Mouse (Mus musculus): ENCODE measurements at regions not wholly inside any gene's neighbourhood (a gene's known extent, or its start where the extent isn't known, plus 50 kb on each side); places are given as distances from the start of the nearest gene placed in this dataset.

- Histone ChIP-seq H3K79me2 (replicated peaks; ENCODE audit: control insufficient read depth, extremely low read depth, insufficient read depth, poor library complexity, severe bottlenecking) (no peaks in the 10 kb centered on the region), H3K9me3 (replicated peaks; ENCODE audit: low read length) (no peaks in the 10 kb centered on the region), H3K4me3 (replicated peaks in 1 of 3; ENCODE audit: low read depth in 2 of 3, low read length in 2 of 3, poor library complexity in 1 of 3) (no peak overlapping the region), H3K4me1 (ENCODE audit: control insufficient read depth in 1 of 2, insufficient read depth in 2 of 2) (peaks cover 6 to 43% of the 10 kb centered on the region in 2 experiments), H3K27me3 (replicated peaks) (no peaks in the 10 kb centered on the region), H3K4me2 (ENCODE audit: insufficient read depth, low read depth, poor library complexity, severe bottlenecking) (no peak overlapping the region), H3K27ac (ENCODE audit: insufficient read depth, low read depth) (no peak overlapping the region), H3K36me3 (replicated peaks in 1 of 2; ENCODE audit: control insufficient read depth in 1 of 2, insufficient read depth in 1 of 2, low read length in 1 of 2) (no peaks in the 10 kb centered on the region), H3K9ac (ENCODE audit: insufficient read depth, low read depth) (no peak overlapping the region)
- no peak for DNase-seq (ENCODE audit: extremely low read depth)
- dilution Hi-C loops (cut with MboI; ENCODE audit: extremely low pct_ligation_motif_present, extremely low pct_unique_long_range_greater_than_20kb, low sequenced_read_pairs) = no loop called here
- in situ Hi-C loops (cut with MboI; ENCODE audit: low pct_ligation_motif_present, low pct_unique_long_range_greater_than_20kb, low sequenced_read_pairs) = no loop called here
- TF ChIP-seq POLR2A (IDR thresholded peaks at IDR 0.05; ENCODE audit: low read depth, low read length) (no peak), ZC3H11A (IDR thresholded peaks at IDR 0.05; ENCODE audit: low read depth, low read length) (no peak), GABPA (IDR thresholded peaks at IDR 0.05; ENCODE audit: insufficient replicate concordance, low read depth, low read length) (no peak), ZNF384 (IDR thresholded peaks at IDR 0.05; ENCODE audit: low read depth, low read length) (no peak), ETS1 (conservative IDR thresholded peaks at IDR 0.05; ENCODE audit: low read depth, low read length) (no peak), SMC3 (IDR thresholded peaks at IDR 0.05; ENCODE audit: low read depth, low read length) (no peak), USF2 (conservative IDR thresholded peaks at IDR 0.05; ENCODE audit: low read depth, low read length) (no peak), BHLHE40 (IDR thresholded peaks at IDR 0.05; ENCODE audit: low read depth, low read length) (no peak), USF1 (IDR thresholded peaks at IDR 0.05; ENCODE audit: low read depth, low read length) (no peak), EP300 (IDR thresholded peaks at IDR 0.05; ENCODE audit: low read length) (no peak), MAX (IDR thresholded peaks at IDR 0.05; ENCODE audit: low read length) (no peak), KAT2A (IDR thresholded peaks at IDR 0.05; ENCODE audit: insufficient replicate concordance, low read length) (no peak), ELF1 (IDR thresholded peaks at IDR 0.05; ENCODE audit: low read depth, low read length) (no peak), E2F4 (IDR thresholded peaks at IDR 0.05; ENCODE audit: insufficient replicate concordance, low read depth, low read length) (no peak), RAD21 (IDR thresholded peaks at IDR 0.05; ENCODE audit: low read depth, low read length) (no peak), UBTF (IDR thresholded peaks at IDR 0.05; ENCODE audit: low read depth, low read length) (no peak), SIN3A (IDR thresholded peaks at IDR 0.05; ENCODE audit: low read length) (no peak), MAFK (IDR thresholded peaks at IDR 0.05; ENCODE audit: insufficient replicate concordance, low read length) (no peak), TCF12 (IDR thresholded peaks at IDR 0.05; ENCODE audit: low read depth, low read length) (no peak)
Measured at GRCm38 (mm10) chr10:44997906-44998289, 69.1 kb upstream of the Prep start.

- no peaks in the 10 kb centered on the region for H3K27me3 ChIP-seq (replicated peaks)
- in situ Hi-C loops (cut with MboI; ENCODE audit: low pct_ligation_motif_present, low pct_unique_long_range_greater_than_20kb, low sequenced_read_pairs) = no loop called here
- H3K9ac ChIP-seq (ENCODE audit: insufficient read depth, low read depth) = no peak overlapping the region
- H3K79me2 ChIP-seq (replicated peaks; ENCODE audit: control insufficient read depth, extremely low read depth, insufficient read depth, poor library complexity, severe bottlenecking) = no peaks in the 10 kb centered on the region
- H3K4me1 ChIP-seq (ENCODE audit: control insufficient read depth in 1 of 2, insufficient read depth in 2 of 2) = peaks cover 6 to 38% of the 10 kb centered on the region in 2 experiments
- H3K27ac ChIP-seq (ENCODE audit: insufficient read depth, low read depth) = no peak overlapping the region
- H3K4me2 ChIP-seq (ENCODE audit: insufficient read depth, low read depth, poor library complexity, severe bottlenecking) = no peak overlapping the region
- TF ChIP-seq JUN (IDR thresholded peaks at IDR 0.05; ENCODE audit: insufficient read depth, low read depth, low read length) (no peak), MYC (IDR thresholded peaks at IDR 0.05; ENCODE audit: low read depth, low read length) (no peak), MXI1 (IDR thresholded peaks at IDR 0.05; ENCODE audit: low read depth, low read length) (no peak), RAD21 (IDR thresholded peaks at IDR 0.05; ENCODE audit: low read depth, low read length) (no peak), JUND (conservative IDR thresholded peaks at IDR 0.05; ENCODE audit: low read depth, low read length) (no peak), CTCF (conservative IDR thresholded peaks at IDR 0.05 in 1 of 2, IDR thresholded peaks at IDR 0.05 in 1 of 2; ENCODE audit: low read depth in 2 of 2, low read length in 2 of 2) (no peak), TBP (conservative IDR thresholded peaks at IDR 0.05; ENCODE audit: low read depth, low read length) (no peak), PAX5 (IDR thresholded peaks at IDR 0.05; ENCODE audit: low read length) (no peak), ZKSCAN1 (IDR thresholded peaks at IDR 0.05; ENCODE audit: borderline replicate concordance, low read depth, low read length) (no peak), NELFE (IDR thresholded peaks at IDR 0.05; ENCODE audit: low read depth, low read length) (no peak), IRF4 (IDR thresholded peaks at IDR 0.05; ENCODE audit: low read depth, low read length) (no peak), EP300 (IDR thresholded peaks at IDR 0.05; ENCODE audit: low read length) (no peak)
- DNase-seq (ENCODE audit: extremely low read depth) = no peak
- no peaks in the 10 kb centered on the region for H3K9me3 ChIP-seq (replicated peaks; ENCODE audit: low read length)
- dilution Hi-C loops (cut with MboI; ENCODE audit: extremely low pct_ligation_motif_present, extremely low pct_unique_long_range_greater_than_20kb, low sequenced_read_pairs) = no loop called here
- no peaks in the 10 kb centered on the region for H3K36me3 ChIP-seq (replicated peaks in 1 of 2; ENCODE audit: control insufficient read depth in 1 of 2, insufficient read depth in 1 of 2, low read length in 1 of 2)
- H3K4me3 ChIP-seq (replicated peaks in 1 of 3; ENCODE audit: low read depth in 2 of 3, low read length in 2 of 3, poor library complexity in 1 of 3) = no peak overlapping the region
Measured at GRCm38 (mm10) chr10:44997184-44997905, 69.7 kb upstream of the Prep start.

Measured in CH12.LX (cell line).